In the genomic region with DNA sequence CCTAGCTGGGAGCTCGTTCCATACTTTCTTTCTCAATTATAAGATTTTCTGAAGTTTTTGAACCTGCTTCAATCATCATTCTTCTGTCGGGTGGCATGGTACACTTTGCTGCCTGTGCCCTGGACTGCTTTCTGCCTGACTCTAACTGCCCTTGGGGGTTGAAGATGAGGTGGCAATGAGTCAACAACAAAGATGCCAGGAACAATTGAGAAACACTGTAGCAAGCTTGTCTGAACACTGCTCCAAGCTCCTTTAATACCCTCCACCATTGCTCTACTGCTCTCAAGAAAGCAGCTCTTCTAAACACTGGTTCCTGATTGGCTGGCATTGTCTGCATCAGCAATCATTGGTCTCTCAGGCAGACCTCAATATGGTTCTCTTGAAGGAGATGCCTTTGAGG, we compare ENCODE assay signal across 31 mouse cellular contexts.
A peak's percentile ranks its signal among the peaks of the same experiment; 100 is the strongest.
DNase-seq lines count a peak whose midpoint lies in the region; ATAC-seq lines count a peak whose summit lies in the region.
"Had no signal": no experiment of that assay in that cellular context is flagged by ENCODE, and none has a peak within 500 bp of the region (broad histone marks: within the 10 kb centered on the region; RNA-seq: fewer than 3 reads in every experiment).

No protein-coding gene starts in this region.

- no peak overlapping the region for H3K4me2 ChIP-seq in kidney, embryonic 15.5 days
- H3K4me2 ChIP-seq: embryonic facial prominence, embryonic 13.5 days; forebrain, embryonic 13.5 days; heart, embryonic 12.5 days; heart, embryonic 15.5 days; hindbrain, embryonic 14.5 days had no signal

- no peak overlapping the region for H3K27ac ChIP-seq in kidney, embryonic 15.5 days
- H3K27ac ChIP-seq: embryonic facial prominence, embryonic 10.5 days; embryonic facial prominence, embryonic 13.5 days; forebrain, embryonic 10.5 days; forebrain, embryonic 13.5 days; heart, embryonic 15.5 days; hindbrain, embryonic 14.5 days; hindbrain, postnatal 0 days had no signal

- no peak for ATAC-seq in kidney, embryonic 15.5 days (replicated peaks; ENCODE audit: low FRiP score)
- ATAC-seq: forebrain, embryonic 13.5 days; forebrain, embryonic 16.5 days; hindbrain, postnatal 0 days; inflammation-experienced regulatory T-cells, adult 6 months; intestine, embryonic 16.5 days had no signal

- H3K27me3 ChIP-seq in kidney, embryonic 15.5 days = no peaks in the 10 kb centered on the region
- H3K27me3 ChIP-seq: CH12.LX; embryonic facial prominence, embryonic 13.5 days; forebrain, embryonic 13.5 days; heart, embryonic 12.5 days; heart, embryonic 15.5 days had no signal

- no peak overlapping the region for H3K4me3 ChIP-seq in kidney, embryonic 15.5 days (replicated peaks)
- H3K4me3 ChIP-seq: embryonic facial prominence, embryonic 10.5 days; embryonic facial prominence, embryonic 13.5 days; erythroblast, embryonic 14.5 days; forebrain, embryonic 10.5 days; forebrain, embryonic 13.5 days; heart, embryonic 12.5 days; heart, embryonic 15.5 days had no signal

- 90% methylated on average over 2 of the region's 2 CpGs for WGBS in kidney, embryonic 15.5 days

- no peaks in the 10 kb centered on the region for H3K9me3 ChIP-seq in kidney, embryonic 15.5 days (replicated peaks)
- H3K9me3 ChIP-seq: embryonic facial prominence, embryonic 10.5 days; embryonic facial prominence, embryonic 13.5 days; forebrain, embryonic 10.5 days; forebrain, embryonic 13.5 days; heart, embryonic 12.5 days; heart, embryonic 15.5 days had no signal

- intact Hi-C loops in heart, postnatal 10 days (cut with DNase I) = no loop called here

- no peak overlapping the region for H3K9ac ChIP-seq in kidney, embryonic 15.5 days
- H3K9ac ChIP-seq: embryonic facial prominence, embryonic 13.5 days; forebrain, embryonic 13.5 days; heart, embryonic 12.5 days; heart, embryonic 15.5 days; hindbrain, embryonic 14.5 days had no signal

- H3K4me1 ChIP-seq in kidney, embryonic 15.5 days = no peaks in the 10 kb centered on the region
- H3K4me1 ChIP-seq: embryonic facial prominence, embryonic 10.5 days; embryonic facial prominence, embryonic 13.5 days; forebrain, embryonic 10.5 days; forebrain, embryonic 13.5 days; heart, embryonic 12.5 days; heart, embryonic 15.5 days had no signal

- H3K36me3 ChIP-seq in kidney, embryonic 15.5 days = no peaks in the 10 kb centered on the region
- H3K36me3 ChIP-seq: embryonic facial prominence, embryonic 10.5 days; embryonic facial prominence, embryonic 13.5 days; forebrain, embryonic 10.5 days; G1E; heart, embryonic 12.5 days; heart, embryonic 15.5 days had no signal

- DNase-seq in adrenal gland, postnatal 10 days = peak; percentile 5
- no peak for DNase-seq in adrenal gland, postnatal 36 days
- DNase-seq in 3T3-L1 (ENCODE audit: low read depth, low spot score) (peak; percentile 77), adipocyte (ENCODE audit: low spot score) (peak; percentile 60)
- DNase-seq in heart, postnatal 10 days = no peak
- DNase-seq: cerebellum, adult 11-12 months; cerebellum, adult 8-10 months; cerebellum, postnatal 10 days; cerebellum, postnatal 36 days; embryo, embryonic 11 days; gastrocnemius, postnatal 10 days; gastrocnemius, postnatal 36 days; heart, postnatal 14 days; heart, postnatal 4 days; kidney, adult 18-20 months; kidney, adult 9 months had no signal

Comparison
In these comparisons a context has a peak if more than half of its experiments do, and no peak if none do; other contexts are left out.
1. DNase-seq: peak in adrenal gland, postnatal 10 days (single experiment), 3T3-L1 (single experiment) and adipocyte (single experiment); none in adrenal gland, postnatal 36 days (0 of 2) and heart, postnatal 10 days (0 of 2).